Mouse (Mus musculus): ENCODE measurements around the gene Gabpb2.
A peak's percentile ranks its signal among the peaks of the same experiment; 100 is the strongest.
"Not testable (repeated sequence)": the region's sequence is repeated elsewhere in the genome, so short reads cannot be mapped to it uniquely, and the experiment has no call there.

Gabpb2 gene

DNA sequence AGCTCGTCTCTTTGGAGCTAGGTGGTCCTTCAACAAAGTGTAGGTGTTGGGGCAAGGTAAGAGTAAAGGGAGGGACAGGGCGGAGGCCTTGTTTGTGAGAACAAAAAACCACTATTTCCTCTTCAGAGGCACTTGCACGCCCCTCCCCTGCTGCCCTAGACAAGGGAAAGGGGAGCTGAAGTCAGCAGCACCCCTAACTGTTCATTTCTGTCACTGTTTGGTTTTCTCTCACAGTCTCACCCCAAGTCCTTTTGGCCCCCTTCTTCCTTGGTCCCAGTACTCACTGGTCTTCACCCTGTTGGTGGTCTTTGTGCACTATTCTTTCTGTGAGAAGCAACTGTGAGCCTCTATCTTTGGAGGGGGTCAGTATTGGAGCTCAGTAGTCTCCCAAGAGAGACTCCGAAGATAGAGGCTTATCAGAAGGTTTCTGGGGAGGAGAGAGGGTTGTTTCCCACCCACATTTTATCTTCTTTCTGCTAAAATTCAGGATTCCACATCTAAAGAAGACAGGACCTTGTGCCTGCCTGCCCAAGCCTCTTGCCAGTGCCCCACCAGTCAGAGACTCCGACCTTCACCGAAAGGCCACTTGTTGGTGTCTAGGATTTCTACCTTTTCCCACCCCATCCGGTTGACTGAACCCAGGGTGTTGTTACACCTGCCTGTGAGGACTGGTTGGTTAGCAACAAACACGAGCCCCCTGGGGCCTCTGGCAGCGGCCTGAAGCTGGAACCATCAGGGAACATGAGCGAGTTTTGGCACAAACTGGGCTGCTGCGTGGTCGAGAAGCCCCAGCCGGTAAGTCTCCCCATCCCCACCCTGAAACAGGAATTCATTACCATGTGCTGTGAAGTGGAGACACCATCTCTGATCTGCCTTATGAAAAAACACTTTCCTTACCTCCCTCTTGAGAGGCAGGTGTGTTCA is 13.8 kb upstream of the Gabpb2 start, which contains the start of gene Mllt11:
TSS of gene Mllt11 (minus strand) at position 874 of the 924 bp plus-strand sequence.
- DNase-seq = no peak

DNA sequence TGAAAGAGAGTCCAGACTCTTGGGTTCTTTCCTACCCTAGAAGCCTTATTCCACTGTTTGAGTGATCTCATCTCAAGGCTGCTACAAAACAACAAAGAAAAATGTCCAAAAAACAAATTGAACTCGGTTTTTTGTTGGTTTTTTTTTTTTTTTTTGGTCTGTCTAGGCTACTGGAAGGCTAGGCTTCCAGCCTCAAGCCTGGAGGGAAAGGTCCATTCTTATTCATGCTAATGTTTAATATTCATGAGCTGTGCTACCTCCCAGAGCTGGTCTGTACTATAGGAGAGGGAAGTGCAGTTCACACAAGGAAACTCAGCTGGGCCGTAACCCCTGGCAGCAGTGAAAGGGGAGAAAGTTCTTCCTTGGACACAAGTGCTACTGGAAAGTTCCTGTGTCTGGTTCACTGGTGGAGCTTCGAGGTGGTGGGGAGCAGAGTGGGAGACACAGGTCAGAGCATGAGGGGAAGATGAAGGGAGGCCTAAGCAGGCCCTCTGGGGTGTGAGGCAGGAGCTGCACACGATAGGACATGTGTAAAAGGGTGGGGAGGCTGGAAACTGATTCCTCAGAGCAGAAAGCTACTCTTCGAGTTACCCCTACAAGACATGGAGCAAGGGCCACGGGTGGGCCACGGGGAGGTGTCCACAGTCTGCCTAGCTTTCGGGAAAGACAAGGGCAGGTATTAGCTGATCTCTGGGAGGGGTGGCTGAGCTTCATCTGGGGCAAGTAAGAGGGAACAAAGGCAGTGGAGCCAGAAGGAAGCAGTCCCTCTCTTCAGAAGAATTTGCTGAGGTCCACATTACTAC is 13.0 kb upstream of the Gabpb2 start:
- no peak for DNase-seq

DNA sequence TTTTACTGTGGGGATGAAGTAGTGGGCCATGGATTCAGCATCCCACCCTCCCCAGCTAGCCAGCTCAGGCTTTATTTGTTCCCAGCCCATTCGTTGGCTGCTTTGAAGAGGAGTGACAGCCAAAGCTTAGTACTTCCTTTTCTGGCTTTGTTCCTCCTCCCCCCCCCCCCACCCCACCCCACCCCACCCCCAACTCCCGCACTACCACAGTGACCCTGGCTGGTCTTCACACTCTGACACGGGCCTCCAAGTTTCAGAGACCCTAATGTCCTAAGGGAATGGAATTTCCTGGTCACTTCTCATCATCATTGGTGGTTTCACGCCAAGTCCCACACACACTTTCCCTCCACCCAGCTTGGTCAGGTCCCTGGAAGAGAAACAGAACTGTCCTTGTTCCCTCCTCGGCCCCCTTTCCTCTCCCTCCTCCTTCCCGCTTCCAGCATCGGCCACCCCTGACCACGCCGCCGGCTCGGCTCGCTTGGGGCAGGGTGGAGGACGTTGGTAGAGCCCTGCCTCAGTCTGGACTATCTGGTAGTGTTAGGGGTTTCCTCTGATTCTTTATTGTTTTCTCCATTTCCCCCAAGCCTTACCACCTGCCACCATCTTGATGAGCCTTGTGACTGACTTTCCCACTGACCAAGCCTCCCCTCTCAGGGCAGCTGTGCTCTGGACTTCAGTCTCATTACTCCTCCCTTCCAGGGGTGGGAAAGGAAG is 12.2 kb upstream of the Gabpb2 start:
- DNase-seq = peak; percentile 43

DNA sequence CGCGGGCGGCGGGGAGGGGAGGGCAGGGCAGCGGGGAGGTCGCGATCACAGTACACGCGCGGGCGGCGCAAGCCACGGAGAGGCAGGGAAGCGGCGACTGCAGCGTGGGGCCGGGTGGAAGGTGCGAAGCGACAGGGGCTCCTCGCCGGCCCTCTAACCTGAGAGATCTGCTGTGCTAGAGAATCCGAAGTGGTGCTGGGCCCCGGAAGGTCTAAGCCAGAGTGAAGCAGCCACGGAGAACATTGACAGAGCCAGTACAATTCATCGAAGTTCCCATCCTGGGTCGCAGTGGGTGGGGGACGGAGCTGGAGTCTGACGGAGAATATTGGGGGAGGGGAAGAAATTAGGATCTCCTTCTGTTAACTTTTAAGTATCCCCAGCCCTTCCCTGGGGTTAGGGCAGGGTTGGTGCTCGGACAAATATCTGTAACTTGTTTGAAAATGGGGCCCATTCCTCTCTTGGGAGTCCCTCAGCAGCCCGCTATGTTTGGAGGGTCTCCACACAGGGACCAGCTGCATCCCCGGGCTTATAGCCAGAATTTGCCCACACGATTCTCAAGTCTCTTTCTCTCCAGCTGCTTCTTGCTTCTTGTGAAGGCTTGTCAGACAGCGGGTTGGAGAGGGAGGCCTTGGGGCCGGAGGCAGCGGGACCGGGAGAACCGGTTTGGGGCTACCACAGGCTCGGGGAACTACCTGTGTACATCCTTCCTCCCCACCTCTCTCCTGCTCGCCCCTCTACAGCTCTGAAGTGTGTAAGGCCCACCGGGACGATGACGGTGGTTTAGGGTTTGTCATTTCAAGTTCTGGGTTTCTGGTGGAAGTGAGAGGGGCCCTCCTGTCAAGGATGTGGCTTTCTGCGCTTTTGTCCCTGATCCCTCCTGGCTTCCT is 11.4 kb upstream of the Gabpb2 start:
- peak; percentile 51 for DNase-seq

DNA sequence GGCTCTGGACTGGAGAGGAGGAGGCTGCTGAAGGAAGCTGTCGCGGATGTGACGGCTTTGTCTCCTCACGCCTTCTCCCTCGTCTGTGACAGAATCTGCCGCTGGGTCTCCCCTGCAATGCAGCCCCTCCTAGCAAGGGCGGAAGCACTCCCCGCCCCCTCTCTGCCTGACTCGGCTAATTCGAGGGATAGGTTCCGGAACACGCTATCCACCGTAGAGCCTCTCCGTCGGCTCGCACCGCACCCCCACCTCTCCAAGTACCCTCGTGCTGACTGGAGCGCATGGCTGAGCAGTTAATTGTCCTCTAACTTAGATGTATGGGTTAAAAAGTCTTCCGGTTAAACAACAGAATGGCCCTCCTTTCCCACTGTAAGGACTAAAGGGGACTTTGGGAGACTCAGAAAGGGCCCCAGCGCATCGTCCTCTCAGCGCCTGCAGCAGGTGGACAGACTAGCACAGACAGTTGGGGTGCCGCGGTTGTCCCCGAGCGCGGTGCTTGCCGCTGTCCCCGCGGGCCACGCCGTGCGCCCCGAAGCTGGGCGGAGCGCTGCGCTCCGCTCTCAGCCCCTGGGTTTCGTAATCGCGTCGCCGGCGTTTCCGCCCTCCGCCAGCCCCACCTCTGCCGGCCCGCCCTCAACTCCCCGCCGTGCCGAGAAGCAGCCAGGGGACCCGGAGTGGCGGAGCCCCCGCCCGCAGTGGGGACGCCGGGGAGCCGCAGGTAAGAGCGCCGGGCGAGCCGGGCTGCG is 10.6 kb upstream of the Gabpb2 start, which contains the start of gene Cdc42se1:
TSS of gene Cdc42se1 (plus strand) at position 585 of the 746 bp plus-strand sequence.
- peak; percentile 82 for DNase-seq

DNA sequence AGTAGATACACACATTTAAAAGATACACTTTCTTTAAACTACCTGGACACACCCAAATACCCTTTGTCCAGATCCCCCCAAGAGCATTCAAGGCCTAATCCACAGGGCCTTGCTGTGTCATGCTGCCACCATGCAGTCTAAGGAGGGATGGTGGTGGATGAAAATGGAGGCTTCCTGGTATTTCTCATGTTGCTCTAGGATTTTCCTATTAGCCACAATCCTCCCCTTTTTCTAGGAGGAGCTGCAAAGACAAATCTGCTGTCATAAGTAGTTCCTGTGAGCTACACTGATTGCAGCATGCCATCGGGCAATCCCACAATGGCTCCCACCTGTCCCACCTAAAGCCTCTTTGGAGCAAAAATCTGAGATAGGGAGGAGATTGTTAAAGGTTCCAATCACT is 9.5 kb upstream of the Gabpb2 start:
- DNase-seq = no peak

DNA sequence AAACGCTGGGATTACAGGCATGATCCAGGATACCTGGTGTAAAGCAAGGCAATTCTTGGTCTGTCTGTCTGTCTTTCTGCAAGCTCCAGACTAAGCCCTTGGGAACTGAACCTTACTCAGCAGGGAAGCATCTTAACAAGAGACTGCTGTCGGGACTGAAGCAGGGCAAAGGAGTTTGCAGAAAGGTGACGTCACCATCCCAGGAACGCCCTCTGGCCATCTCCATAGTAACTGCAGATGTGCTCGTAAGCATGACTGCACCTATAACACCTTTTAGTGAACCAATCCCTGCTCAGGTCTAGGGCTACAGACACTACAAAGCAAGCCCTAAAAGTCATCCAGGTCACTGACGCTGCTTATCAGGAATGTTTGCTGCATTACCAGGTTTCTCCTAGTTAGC is 6.6 kb upstream of the Gabpb2 start:
- no peak for DNase-seq

DNA sequence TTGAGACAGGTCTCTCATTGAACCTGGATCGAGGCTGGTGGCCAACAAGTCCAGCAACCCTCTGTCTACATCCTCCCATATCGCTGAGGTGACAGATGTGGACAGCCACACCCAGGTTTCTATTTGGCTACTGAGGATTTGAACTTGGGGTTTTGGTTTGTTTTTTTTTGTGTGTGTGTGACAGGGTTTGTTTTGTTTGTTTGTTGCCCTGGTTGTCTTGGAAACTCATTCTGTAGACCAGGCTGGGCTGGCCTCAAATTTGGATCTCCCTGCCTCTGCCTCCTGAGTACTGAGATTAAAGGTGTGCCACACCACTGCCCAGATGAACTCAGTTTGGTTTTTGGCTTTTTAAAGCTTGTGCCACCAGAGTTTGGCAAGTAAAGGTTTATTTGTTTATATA is 5.3 kb upstream of the Gabpb2 start:
- no peak for DNase-seq

DNA sequence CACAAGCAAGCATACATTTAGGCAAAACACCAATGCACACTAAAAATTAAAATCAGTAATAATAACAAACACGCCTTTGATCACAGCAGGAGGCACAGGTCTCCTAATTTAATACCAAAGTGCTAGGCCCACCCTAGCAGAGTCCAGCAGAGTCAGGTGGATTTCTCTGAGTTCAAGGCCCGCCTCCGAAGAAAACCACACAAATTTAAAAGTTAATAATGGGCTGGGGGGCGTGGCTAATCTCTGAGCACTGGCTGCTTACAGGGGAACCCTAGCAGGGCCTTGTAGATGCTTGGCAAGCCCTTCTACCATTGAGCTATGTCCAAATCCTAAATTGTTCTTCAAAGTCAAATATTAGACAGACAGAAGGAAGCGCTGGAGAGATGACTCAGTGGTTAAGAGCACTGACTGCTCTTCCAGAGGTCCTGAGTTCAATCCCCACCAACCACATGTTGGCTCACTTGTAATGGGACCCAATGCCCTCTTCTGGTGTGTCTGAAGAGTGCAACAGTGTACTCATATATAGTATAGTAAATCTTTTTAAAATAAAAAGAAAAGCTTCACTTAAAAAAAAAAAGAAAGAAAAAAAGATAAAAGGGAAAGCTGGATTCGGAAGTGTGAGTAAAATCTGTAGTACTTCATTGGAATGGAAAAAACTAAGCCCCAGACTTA is 886 bp upstream of the Gabpb2 start:
- no peak for DNase-seq

DNA sequence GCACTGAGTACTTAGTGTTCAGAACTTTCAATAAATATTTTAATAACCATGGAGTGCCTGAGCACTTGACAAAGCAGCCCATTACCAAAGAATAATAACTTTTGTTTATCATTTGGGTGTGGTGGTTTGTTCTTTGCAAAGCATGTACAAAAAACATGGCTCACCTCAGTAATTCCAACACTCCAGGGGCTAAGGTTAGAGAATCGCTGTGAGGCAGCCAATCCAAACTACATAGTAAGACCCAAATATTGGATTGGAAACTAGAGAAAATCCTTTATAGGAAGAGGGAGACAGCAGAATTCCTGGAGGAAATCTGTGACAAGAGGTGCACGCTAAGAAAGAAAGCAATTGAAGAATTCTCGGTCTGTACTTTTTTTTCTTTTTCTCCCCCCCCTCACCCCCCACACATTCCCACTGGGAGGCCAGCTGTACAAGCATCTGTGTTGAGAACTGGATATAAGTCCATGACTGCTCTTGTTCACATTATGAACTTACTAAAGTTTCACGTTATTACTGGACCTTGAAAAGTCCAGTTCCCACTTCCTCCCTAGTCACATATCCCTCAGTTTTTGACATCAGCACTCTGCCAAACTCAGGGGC is 961 bp downstream of the Gabpb2 start:
- no peak for DNase-seq

DNA sequence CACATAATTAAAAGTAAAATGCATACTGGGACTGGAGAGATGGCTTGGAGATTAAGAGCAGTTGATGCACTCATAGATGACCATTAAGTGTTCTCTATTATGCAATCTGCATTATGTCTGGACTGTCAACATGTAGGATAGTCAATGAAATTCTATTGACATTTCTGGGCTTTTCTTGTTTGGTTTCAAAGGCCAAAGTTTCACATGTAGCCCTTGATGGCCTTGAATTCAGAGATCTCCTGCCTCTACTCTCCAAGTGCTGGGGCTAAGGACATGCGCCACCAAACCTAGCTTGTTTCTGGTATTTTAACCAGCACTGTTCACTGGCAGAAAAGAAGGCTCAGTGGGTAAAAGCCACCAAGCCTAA is 4.1 kb downstream of the Gabpb2 start:
- no peak for DNase-seq

DNA sequence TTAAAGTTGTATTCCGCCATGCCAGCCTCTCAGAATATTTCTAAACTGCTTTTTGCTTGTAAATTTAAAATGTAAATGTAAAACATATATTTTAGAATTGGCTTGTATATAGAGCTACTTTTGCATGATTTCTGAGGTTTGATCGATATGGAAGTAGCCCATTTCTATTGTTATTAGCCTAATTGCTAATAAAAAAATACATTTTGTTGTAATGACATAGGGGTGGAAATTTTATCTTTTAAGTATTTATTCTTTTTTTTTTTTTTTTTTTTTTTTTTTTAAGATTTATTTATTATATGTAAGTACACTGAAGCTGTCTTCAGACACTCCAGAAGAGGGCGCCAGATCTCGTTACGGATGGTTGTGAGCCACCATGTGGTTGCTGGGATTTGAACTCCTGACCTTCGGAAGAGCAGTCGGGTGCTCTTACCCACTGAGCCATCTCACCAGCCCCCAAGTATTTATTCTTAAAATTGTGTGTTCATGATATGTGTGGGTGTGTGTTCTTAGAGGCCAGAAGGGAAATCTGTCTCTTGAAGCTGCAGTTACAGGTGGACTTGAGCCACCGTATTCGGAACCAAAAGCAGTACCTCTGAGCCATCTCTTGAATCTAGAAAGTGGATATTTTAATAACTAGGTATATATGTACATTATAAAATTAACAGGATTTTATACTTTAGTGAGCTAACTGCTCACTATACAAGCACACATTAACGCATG is 4.7 kb downstream of the Gabpb2 start:
- not testable (repeated sequence) for DNase-seq

DNA sequence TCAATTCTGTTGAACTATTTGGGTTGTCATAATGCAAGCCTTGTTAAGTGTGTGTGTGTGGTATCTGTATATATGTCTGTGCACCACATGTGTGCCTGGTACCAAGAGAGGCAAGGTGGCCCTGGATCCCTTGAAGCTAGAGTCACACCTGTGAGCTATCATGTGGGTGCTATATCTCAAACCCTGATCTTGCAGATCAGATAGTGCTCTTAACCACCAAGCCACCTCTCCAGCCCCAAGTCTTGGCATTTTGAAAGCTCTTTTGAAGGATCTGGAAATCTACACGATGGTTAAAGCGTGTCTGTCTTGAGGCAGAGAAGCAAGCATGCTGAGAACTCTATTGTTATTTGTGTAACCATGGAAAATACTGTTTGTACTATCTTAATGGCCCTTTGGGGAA is 7.1 kb downstream of the Gabpb2 start:
- no peak for DNase-seq

DNA sequence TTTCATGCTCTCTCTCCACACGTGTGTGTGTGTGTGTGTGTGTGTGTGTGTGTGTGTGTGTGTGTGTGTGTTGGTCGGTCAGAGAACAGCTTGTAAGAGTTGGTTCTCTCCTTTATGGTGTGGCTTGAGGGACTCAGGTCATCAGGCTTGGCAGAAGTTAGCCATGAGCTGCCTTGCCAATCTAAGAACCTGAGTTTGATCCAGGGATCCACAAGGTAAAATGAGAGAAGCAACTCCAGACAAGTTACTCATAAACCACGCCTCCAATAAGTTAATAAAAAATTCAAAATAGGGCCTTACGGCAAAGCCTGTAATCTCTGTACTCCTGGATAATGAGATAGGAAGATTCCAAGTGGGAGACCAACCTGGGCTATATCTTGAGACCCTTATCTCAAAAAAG is 9.4 kb downstream of the Gabpb2 start:
- no peak for DNase-seq

DNA sequence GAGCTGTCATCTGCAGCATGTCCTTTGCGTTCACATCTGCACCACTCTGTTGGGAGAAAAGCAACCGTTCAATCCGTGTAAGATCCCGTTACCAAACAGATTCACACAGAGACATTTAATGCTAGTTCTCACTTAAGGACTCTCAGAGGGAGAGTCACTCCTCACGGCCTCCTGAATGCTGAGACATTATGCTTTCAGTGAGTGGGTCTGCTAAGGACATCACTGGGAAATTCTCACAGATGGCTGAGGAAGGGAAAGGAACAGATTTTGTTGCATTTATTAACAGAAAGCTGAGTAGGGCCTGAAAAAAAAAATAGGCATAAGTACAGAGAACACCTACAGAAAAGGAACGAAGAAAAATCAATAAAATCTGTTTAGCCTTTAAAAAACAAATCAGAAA is 13.8 kb downstream of the Gabpb2 start:
- DNase-seq = no peak

DNA sequence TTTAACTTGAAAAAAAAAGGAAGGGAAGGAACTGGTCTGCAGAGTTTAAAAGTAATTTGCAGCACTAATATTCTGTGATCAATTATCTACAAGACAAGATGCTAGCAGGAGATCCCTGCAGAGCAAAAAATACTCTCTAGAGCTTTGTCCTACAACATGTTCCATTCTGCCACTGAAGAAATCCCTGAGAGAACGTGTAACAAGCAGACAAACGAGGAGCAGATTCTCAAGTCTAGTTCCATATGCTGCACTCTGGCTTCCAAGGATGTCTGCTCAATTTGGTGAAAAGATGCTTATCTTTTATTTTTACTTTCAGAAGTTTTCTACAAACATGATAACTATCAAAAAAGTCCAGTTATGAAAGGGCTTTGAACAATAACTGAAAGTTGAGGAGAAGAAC is 17.2 kb downstream of the Gabpb2 start:
- no peak for DNase-seq

DNA sequence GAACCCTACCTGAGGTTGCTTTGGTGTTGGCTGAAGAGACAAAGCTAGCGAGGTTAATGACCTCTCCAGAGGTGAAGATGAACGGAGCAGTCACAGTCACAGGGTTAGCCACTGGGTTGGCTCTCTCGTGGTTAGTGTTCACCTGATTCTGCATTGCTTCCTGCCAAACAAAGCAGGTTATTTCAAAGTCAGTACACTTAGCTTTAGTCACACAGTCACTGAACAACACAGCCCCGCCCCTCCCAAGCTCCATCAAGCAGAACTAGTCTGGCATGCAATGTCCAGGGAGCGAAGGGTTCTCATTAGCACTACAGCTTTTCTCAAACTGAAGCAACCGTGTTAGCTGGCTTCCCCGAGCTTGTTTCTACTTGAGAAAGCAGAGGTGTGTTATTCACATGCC is 17.6 kb downstream of the Gabpb2 start:
- no peak for DNase-seq

DNA sequence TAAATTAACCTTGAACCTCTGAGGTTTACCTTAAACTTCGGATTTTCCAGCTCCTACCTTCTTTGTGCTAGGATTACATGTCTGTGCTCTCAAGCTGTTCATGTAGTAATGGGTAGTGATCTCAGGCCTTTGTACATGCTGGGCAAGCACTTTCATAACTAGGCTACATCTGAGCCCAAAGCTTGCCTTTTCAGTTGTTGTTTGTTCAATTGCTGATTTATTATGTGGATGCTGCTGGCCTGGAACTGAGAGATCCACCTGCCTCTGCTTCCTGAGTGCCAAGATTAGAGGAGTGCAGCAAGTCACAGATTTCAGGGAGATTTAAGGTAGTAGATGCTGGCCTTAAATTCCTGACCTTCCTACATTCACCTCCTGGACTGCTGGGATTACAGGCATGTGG is 18.6 kb downstream of the Gabpb2 start:
- DNase-seq = no peak

DNA sequence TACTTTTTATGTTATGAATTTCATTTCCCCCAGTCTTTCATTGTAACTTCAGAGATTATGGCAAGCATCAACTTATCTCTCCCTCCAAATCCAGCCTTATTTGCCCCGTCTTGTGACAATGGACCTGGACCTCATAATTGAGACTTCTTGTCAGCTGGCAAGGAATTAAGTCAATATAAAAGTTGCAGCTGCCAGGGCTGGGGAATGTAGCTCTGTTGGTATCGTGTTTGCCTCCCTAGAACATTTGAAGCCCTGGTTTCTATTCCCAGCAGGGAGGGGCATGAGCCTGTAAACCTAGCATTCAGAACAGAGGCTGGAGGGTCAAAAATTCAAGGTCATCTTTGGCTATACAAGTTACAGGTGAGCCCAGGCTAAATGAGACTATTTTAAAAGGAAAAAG is 21.9 kb downstream of the Gabpb2 start:
- DNase-seq = no peak

DNA sequence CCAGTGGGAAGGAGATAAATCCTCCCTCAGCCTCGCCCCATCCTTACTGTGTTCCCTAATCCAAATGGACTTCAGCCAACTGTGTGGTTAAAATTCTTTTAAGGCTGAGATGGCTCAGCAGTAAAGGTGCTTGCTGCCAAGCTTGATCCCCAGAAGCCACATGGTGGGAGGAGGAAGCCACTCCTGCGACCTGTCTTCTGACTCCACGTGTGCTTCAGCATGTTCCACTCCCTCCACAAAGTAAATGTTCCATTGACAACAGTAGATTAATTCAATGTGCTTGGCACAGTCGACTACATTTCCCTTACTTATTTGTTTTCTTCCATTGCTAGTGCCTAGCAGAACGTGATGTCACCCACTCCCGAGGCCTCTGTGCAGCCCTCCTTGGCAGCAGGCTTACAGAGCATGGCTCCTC is 23.0 kb downstream of the Gabpb2 start:
- no peak for DNase-seq
